Mouse (Mus musculus) MEL (cell line): ENCODE results near the gene Lrrc73. TPM values are rescaled to one million over a fixed set of nuclear protein-coding genes. Genes with fewer than 3 reads are reported as not detected.

ENCODE experiments used
- DNase-seq: peaks from one replicate; pipeline ENCODE4 v3.0.0; 2011; ENCODE audit warnings: low read depth, low spot score
- H3K27ac ChIP-seq: 2 replicates; pipeline ENCODE4 v1.5.1; 2012; ENCODE audit warnings: low read depth, mild to moderate bottlenecking, control low read depth, low read length, moderate library complexity; ENCODE audit not compliant: control insufficient read depth
- H3K27me3 ChIP-seq, 2 experiments: fragments of 150-350 bp in 1 of 2; sonication (generic) in 1 of 2; 2 replicates each; pipeline ENCODE4 v1.6.1; 2012; ENCODE audit warnings: low read length in 2 of 2, mild to moderate bottlenecking in 2 of 2, improper control_type of control experiment in 1 of 2, moderate library complexity in 1 of 2; ENCODE audit not compliant: insufficient read depth in 2 of 2, control insufficient read depth in 1 of 2
- H3K36me3 ChIP-seq, 2 experiments: 2 replicates each; pipeline ENCODE4 v1.6.1; 2012 to 2014; ENCODE audit warnings: low read length in 2 of 2, improper control_type of control experiment in 1 of 2, inconsistent platforms in 1 of 2, mild to moderate bottlenecking in 1 of 2; ENCODE audit not compliant: insufficient read depth in 2 of 2, control insufficient read depth in 1 of 2
- H3K4me1 ChIP-seq, 2 experiments: fragments of 150-350 bp in 1 of 2; sonication (generic) in 1 of 2; 2 replicates each; pipeline ENCODE4 v1.6.1; 2012; ENCODE audit warnings: low read length in 2 of 2, improper control_type of control experiment in 1 of 2, mild to moderate bottlenecking in 1 of 2; ENCODE audit not compliant: insufficient read depth in 2 of 2, control insufficient read depth in 1 of 2
- H3K4me3 ChIP-seq, 2 experiments: fragments of 150-350 bp in 1 of 2; sonication (generic) in 1 of 2; 2 replicates each; pipeline ENCODE4 v1.5.1; 2012; ENCODE audit warnings: low read depth in 2 of 2, low read length in 2 of 2, mild to moderate bottlenecking in 2 of 2, moderate library complexity in 2 of 2, control low read depth in 1 of 2, improper control_type of control experiment in 1 of 2; ENCODE audit not compliant: control insufficient read depth in 1 of 2, insufficient read depth in 1 of 2
- H3K79me2 ChIP-seq: 2 replicates; pipeline ENCODE4 v1.6.1; 2012; ENCODE audit warnings: mild to moderate bottlenecking, low read length, moderate library complexity; ENCODE audit not compliant: control insufficient read depth, poor library complexity, insufficient read depth
- H3K9ac ChIP-seq: 2 replicates; pipeline ENCODE4 v1.6.1; 2012; ENCODE audit warnings: low read depth, mild to moderate bottlenecking, control low read depth, low read length, moderate library complexity; ENCODE audit not compliant: control insufficient read depth, poor library complexity, severe bottlenecking
- H3K9me3 ChIP-seq: fragments of 150-350 bp; sonication (generic); replicated peaks from 2 replicates; pipeline ENCODE4 v1.6.1; 2012; ENCODE audit warnings: mild to moderate bottlenecking, low read length, improper control_type of control experiment, moderate library complexity; ENCODE audit not compliant: insufficient read depth
- CHD2 ChIP-seq: IDR thresholded peaks from 2 replicates; pipeline ENCODE4 v1.6.1; 2011; ENCODE audit warnings: low read length, improper control_type of control experiment
- CTCF ChIP-seq, 3 experiments: IDR thresholded peaks in 2 of 3; conservative IDR thresholded peaks in 1 of 3; 2 replicates each; pipeline ENCODE4 v1.5.1; 2011 to 2012; ENCODE audit warnings: low read length in 3 of 3, low read depth in 2 of 3, mild to moderate bottlenecking in 2 of 3, improper control_type of control experiment in 1 of 3, inconsistent platforms in 1 of 3, mixed read lengths in 1 of 3, moderate library complexity in 1 of 3; ENCODE audit not compliant: control insufficient read depth in 1 of 3, insufficient read depth in 1 of 3, poor library complexity in 1 of 3, severe bottlenecking in 1 of 3
- MAX ChIP-seq: IDR thresholded peaks from 2 replicates; pipeline ENCODE4 v1.6.1; 2011; ENCODE audit warnings: low read length, improper control_type of control experiment
- MXI1 ChIP-seq: IDR thresholded peaks from 2 replicates; pipeline ENCODE4 v1.6.1; 2011; ENCODE audit warnings: mild to moderate bottlenecking, low read depth, low read length, improper control_type of control experiment
- POLR2A ChIP-seq, 2 experiments: IDR thresholded peaks; 2 replicates each; pipeline ENCODE4 v1.6.1; 2011 to 2012; ENCODE audit warnings: low read length in 2 of 2, mild to moderate bottlenecking in 2 of 2, control low read depth in 1 of 2, improper control_type of control experiment in 1 of 2, low read depth in 1 of 2, moderate library complexity in 1 of 2; ENCODE audit not compliant: control insufficient read depth in 1 of 2, insufficient read depth in 1 of 2, poor library complexity in 1 of 2
- POLR2AphosphoS2 ChIP-seq: IDR thresholded peaks from 2 replicates; pipeline ENCODE4 v1.6.1; 2011; ENCODE audit warnings: low read length, improper control_type of control experiment
- POLR2AphosphoS5 ChIP-seq: IDR thresholded peaks from 2 replicates; pipeline ENCODE4 v1.6.1; 2012; ENCODE audit warnings: low read depth, borderline replicate concordance, mild to moderate bottlenecking, inconsistent platforms, low read length, moderate library complexity, mixed read lengths
- RAD21 ChIP-seq: IDR thresholded peaks from 2 replicates; pipeline ENCODE4 v1.6.1; 2011; ENCODE audit warnings: mild to moderate bottlenecking, low read depth, low read length, improper control_type of control experiment
- SIN3A ChIP-seq: IDR thresholded peaks from 2 replicates; pipeline ENCODE4 v1.6.1; 2012; ENCODE audit warnings: low read length, improper control_type of control experiment, inconsistent platforms
- SMC3 ChIP-seq: IDR thresholded peaks from 2 replicates; pipeline ENCODE4 v1.6.1; 2011; ENCODE audit warnings: low read depth, low read length, improper control_type of control experiment
- TAL1 ChIP-seq: IDR thresholded peaks from 2 replicates; pipeline ENCODE4 v1.6.1; 2012; ENCODE audit warnings: mild to moderate bottlenecking, inconsistent platforms, low read length, moderate library complexity, mixed read lengths
- TBP ChIP-seq: IDR thresholded peaks from 2 replicates; pipeline ENCODE4 v1.8.0; 2011; ENCODE audit warnings: low read depth, low read length, improper control_type of control experiment
- TCF12 ChIP-seq: IDR thresholded peaks from 2 replicates; pipeline ENCODE4 v1.6.1; 2014; ENCODE audit warnings: low read depth, mild to moderate bottlenecking, inconsistent platforms, low read length, improper control_type of control experiment, moderate library complexity
- USF1 ChIP-seq: IDR thresholded peaks from 2 replicates; pipeline ENCODE4 v1.6.1; 2014; ENCODE audit warnings: low read depth, mild to moderate bottlenecking, inconsistent platforms, low read length, improper control_type of control experiment, moderate library complexity
- ZC3H11A ChIP-seq: IDR thresholded peaks from 2 replicates; pipeline ENCODE4 v1.6.1; 2012; ENCODE audit warnings: low read depth, mild to moderate bottlenecking, inconsistent platforms, low read length, improper control_type of control experiment
- ZKSCAN1 ChIP-seq: IDR thresholded peaks from 2 replicates; pipeline ENCODE4 v1.6.1; 2012; ENCODE audit warnings: low read depth, mild to moderate bottlenecking, inconsistent platforms, low read length, improper control_type of control experiment, moderate library complexity
- ZMIZ1 ChIP-seq: IDR thresholded peaks from 2 replicates; pipeline ENCODE4 v1.6.1; 2012; ENCODE audit warnings: low read depth, mild to moderate bottlenecking, inconsistent platforms, low read length, improper control_type of control experiment, moderate library complexity
- ZNF384 ChIP-seq: IDR thresholded peaks from 2 replicates; pipeline ENCODE4 v1.6.1; 2012; ENCODE audit warnings: low read depth, mild to moderate bottlenecking, inconsistent platforms, low read length, improper control_type of control experiment
- polyA plus RNA-seq, 2 experiments: library from polyadenylated mRNA; stranded (reverse) in 1 of 2; unstranded in 1 of 2; fragments of >175 nt in 1 of 2; fragments of >200 nt in 1 of 2; gene quantifications; 2 replicates each; pipeline versions ENCODE4 v1.2.1 to v1.2.4; 2012; ENCODE audit warnings: low replicate concordance in 2 of 2, low read depth in 1 of 2; ENCODE audit not compliant: insufficient read length in 2 of 2, insufficient read depth in 1 of 2, missing spikeins in 1 of 2
- total RNA-seq: library from RNA; depleted of rRNA; stranded (reverse); fragments of 300-350 nt; gene quantifications from 2 replicates; pipeline ENCODE4 v1.2.3, GENCODE M21; 2012

Gene Lrrc73
- total and polyA plus RNA-seq, 3 experiments: 1.2 to 3.5 TPM; not detected in 1

GRCm38 (mm10) chr17:46265502-46265901 is 12.2 kb downstream of the Lrrc73 start:
- no peak overlapping the region for H3K27ac ChIP-seq
- no peaks in the 10 kb centered on the region for H3K9me3 ChIP-seq
- no peaks in the 10 kb centered on the region for H3K4me1 ChIP-seq
- H3K4me3 ChIP-seq: no peak overlapping the region
- TF ChIP-seq TBP: no peak
- TF ChIP-seq POLR2AphosphoS5: no peak
- TF ChIP-seq POLR2AphosphoS2: no peak
- H3K9ac ChIP-seq: no peak overlapping the region
- no peaks in the 10 kb centered on the region for H3K79me2 ChIP-seq
- H3K27me3 ChIP-seq: no peaks in the 10 kb centered on the region
- no peak for DNase-seq
- H3K36me3 ChIP-seq: peaks cover 0 to 8% of the 10 kb centered on the region in 2 experiments; a peak in 2 of 4 replicates

GRCm38 (mm10) chr17:46265918-46266618 is 12.7 kb downstream of the Lrrc73 start:
- TF ChIP-seq RAD21 (peak; percentile 85), ZMIZ1 (no peak), CHD2 (no peak), MAX (no peak), USF1 (no peak), TCF12 (no peak), SIN3A (no peak), MXI1 (no peak), POLR2AphosphoS5 (no peak), ZKSCAN1 (no peak), TAL1 (no peak), ZC3H11A (peak; percentile 62), SMC3 (peak; percentile 85), POLR2A (IDR thresholded peaks at IDR 0.05; ENCODE audit: control insufficient read depth in 1 of 2, insufficient read depth in 1 of 2, low read depth in 1 of 2, low read length in 2 of 2, poor library complexity in 1 of 2) (no peak), ZNF384 (peak; percentile 92), CTCF (IDR thresholded peaks at IDR 0.05 in 2 of 3, conservative IDR thresholded peaks at IDR 0.05 in 1 of 3; ENCODE audit: control insufficient read depth in 1 of 3, insufficient read depth in 1 of 3, low read depth in 2 of 3, low read length in 3 of 3, poor library complexity in 1 of 3, severe bottlenecking in 1 of 3) (peak; percentile 81 to 89 (median 87))
- Histone ChIP-seq H3K27ac (no peak overlapping the region), H3K4me1 (no peaks in the 10 kb centered on the region), H3K9me3 (no peaks in the 10 kb centered on the region), H3K27me3 (no peaks in the 10 kb centered on the region), H3K79me2 (no peaks in the 10 kb centered on the region), H3K36me3 (peaks cover 0 to 8% of the 10 kb centered on the region in 2 experiments; a peak in 2 of 4 replicates), H3K9ac (no peak overlapping the region), H3K4me3 (no peak overlapping the region)
- DNase-seq: peak; percentile 69
